Mouse (Mus musculus) lung, adult 2 months (tissue): ENCODE results near the gene Kcnc2. TPM values are rescaled to one million over a fixed set of nuclear protein-coding genes. Genes with fewer than 3 reads are reported as not detected.

Experiments
- DNase-seq: peaks from one replicate; pipeline ENCODE4 v3.0.0; 2022
- H3K4me1 ChIP-seq: fragments of 200-500 bp; 2 replicates; pipeline ENCODE4 v1.6.1; 2011; ENCODE audit warnings: low read length; ENCODE audit not compliant: control insufficient read depth, insufficient read depth
- H3K4me3 ChIP-seq: fragments of 200-500 bp; replicated peaks from 2 replicates; pipeline ENCODE3; 2011; ENCODE audit warnings: low read depth, mild to moderate bottlenecking, control low read depth, low read length; ENCODE audit errors: extremely low read depth
- CTCF ChIP-seq: fragments of 200-500 bp; IDR thresholded peaks from 2 replicates; pipeline ENCODE4 v1.5.1; 2011; ENCODE audit warnings: mild to moderate bottlenecking, low read length, control low read depth; ENCODE audit not compliant: insufficient read depth
- POLR2A ChIP-seq: fragments of 200-500 bp; IDR thresholded peaks from 2 replicates; pipeline ENCODE4 v1.6.1; 2011; ENCODE audit warnings: low read depth, mild to moderate bottlenecking, control low read depth, low read length, borderline replicate concordance; ENCODE audit errors: extremely low read depth
- WGBS: fragments of 180-500 bp; shearing (Covaris S2); methylation state at CpG from one replicate; pipeline ENCODE4 v1.1.7; 2018; 5-methylcytosine and 5-hydroxymethylcytosine counted together
- polyA plus RNA-seq: library from polyadenylated mRNA; depleted of rRNA; stranded (reverse); fragments of >200 nt; gene quantifications from 2 replicates; pipeline ENCODE4 v1.2.3, GENCODE M21; 2012

Gene Kcnc2
- polyA plus RNA-seq, 1 experiment: 0.14 TPM

DNA sequence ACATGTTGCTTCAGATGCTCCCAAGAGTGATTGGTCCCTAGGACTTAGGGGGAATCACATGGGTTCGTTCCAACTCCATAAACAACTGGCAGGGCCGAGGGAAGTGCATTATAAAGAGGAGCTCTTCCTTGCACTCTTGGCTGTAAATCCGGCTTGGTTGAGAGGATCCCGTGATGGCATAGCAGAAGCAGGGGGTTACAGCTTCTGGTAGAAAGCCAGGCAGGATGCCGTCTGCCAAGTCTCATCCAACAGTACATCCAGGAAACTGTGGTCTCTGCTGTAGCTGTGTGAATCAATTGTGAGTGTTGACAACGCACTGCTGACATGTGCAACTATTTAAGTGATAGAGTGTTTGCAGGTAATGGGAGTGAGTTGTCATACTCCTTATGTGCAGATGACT lies 107.5 kb downstream of the Kcnc2 start:
- WGBS: 57% methylated on average over 6 of the region's 6 CpGs
- Histone ChIP-seq H3K4me3 (no peak overlapping the region), H3K4me1 (no peaks in the 10 kb centered on the region)
- DNase-seq: no peak
- no peak for TF ChIP-seq CTCF
- TF ChIP-seq POLR2A: no peak

DNA sequence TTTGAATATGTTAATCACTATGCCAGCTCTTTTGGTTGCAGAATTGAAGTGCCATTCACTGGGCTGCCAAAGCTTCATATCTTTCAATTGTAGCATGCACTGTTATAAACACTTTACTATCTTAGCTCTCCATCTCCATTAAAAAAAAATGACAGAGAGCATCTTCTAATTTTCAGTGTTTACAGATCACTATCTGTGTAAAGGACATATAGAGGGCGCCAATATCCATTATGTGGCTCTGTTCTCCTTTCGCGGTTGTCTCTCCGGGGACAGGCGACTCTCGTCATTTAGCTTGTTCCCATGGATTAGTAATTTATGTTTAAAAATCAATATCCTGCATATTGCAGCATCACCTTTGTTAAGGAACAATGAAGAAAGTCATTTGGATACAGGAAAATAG lies 109.7 kb downstream of the Kcnc2 start:
- no peak for DNase-seq
- 83% methylated on average over 6 of the region's 6 CpGs for WGBS
- no peaks in the 10 kb centered on the region for H3K4me1 ChIP-seq
- TF ChIP-seq CTCF: no peak
- no peak for TF ChIP-seq POLR2A
- H3K4me3 ChIP-seq: no peak overlapping the region

DNA sequence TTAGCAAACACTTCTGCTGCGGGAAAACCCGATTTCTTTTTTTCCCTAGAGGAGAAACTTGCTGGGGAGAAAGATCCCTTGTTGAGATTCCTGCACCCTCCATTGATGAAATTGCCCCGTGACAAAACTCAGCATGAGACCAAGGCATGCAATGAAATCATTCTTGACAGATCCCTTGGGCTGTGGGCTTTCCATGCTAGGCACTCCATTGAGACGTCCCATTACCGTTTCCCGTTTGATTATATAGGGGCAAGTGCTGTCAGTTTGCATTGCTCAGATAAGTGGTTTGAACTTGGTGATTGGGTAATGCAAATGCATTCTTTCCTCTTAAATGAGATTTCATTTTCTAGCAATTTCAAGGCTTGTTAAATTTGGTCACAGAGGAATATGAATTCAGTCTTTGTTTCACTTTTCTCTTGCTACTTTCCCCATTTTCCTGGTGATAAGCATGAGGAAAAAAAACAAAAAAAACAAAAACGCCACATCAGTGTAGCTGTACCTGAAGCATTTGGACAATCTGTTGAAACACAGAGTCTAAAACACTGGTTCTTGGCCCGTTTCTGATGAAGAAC lies 123.6 kb downstream of the Kcnc2 start:
- WGBS: 59% methylated on average over 8 of the region's 8 CpGs
- H3K4me3 ChIP-seq: no peak overlapping the region
- TF ChIP-seq CTCF: no peak
- TF ChIP-seq POLR2A: no peak

GRCm38 (mm10) chr10:112397194-112397593 lies 126.3 kb downstream of the Kcnc2 start:
- Histone ChIP-seq H3K4me3 (no peak overlapping the region), H3K4me1 (no peaks in the 10 kb centered on the region)
- no peak for TF ChIP-seq POLR2A
- TF ChIP-seq CTCF: no peak
- no peak for DNase-seq
- 44% methylated on average over 2 of the region's 2 CpGs for WGBS

More for the DNA sequence above, 123.6 kb downstream of the Kcnc2 start:
- H3K4me1 ChIP-seq: no peaks in the 10 kb centered on the region
- DNase-seq: no peak

- TF ChIP-seq POLR2A (no peak), CTCF (no peak)
- Histone ChIP-seq H3K4me3 (no peak overlapping the region), H3K4me1 (no peaks in the 10 kb centered on the region)
- DNase-seq: no peak
- 77% methylated on average over 9 of the region's 9 CpGs for WGBS
Measured at GRCm38 (mm10) chr10:112400591-112401404, 129.9 kb downstream of the Kcnc2 start.

DNA sequence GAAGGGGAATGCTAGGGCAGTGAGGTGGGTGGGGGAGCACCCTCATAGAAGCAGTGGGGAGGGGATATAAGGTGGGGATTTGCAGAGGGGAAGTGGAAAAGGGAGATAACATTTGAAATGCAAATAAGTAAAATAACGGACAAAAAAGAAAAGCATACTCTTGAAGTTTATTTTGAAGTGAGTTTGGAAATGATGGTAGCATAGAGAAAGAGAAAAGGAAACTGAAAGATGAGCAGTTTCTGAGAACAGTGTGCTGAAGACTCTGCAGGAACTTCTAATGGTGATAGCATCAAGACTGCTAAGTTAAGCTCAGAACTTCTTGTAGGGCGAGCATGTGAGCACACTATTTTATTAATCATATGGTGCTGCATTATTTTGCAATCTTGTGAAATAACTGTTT lies 138.6 kb downstream of the Kcnc2 start:
- H3K4me3 ChIP-seq: no peak overlapping the region
- DNase-seq: no peak
- 64% methylated on average over 2 of the region's 2 CpGs for WGBS
- TF ChIP-seq POLR2A (no peak), CTCF (no peak)
- no peaks in the 10 kb centered on the region for H3K4me1 ChIP-seq

DNA sequence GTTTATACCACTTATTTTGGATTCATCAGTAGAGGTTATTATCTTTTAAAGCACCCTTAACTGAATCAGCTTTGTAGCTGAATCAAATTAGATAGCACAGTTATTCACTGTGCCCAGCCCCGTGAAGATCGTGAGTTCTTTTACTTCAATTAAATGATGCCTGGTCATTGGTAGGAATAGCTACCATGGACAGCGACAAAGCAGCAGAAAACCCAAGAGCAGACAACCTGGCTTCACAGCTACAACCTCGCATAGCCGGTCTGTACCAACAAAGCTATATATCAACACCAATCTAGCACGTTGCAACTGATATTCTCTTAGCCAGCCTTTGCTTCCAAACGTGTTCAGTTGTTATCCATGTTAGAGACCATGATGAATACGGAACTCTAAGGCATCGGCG lies 152.4 kb downstream of the Kcnc2 start:
- no peaks in the 10 kb centered on the region for H3K4me1 ChIP-seq
- 57% methylated on average over 10 of the region's 10 CpGs for WGBS
- no peak for DNase-seq
- no peak overlapping the region for H3K4me3 ChIP-seq
- TF ChIP-seq CTCF: no peak
- no peak for TF ChIP-seq POLR2A

DNA sequence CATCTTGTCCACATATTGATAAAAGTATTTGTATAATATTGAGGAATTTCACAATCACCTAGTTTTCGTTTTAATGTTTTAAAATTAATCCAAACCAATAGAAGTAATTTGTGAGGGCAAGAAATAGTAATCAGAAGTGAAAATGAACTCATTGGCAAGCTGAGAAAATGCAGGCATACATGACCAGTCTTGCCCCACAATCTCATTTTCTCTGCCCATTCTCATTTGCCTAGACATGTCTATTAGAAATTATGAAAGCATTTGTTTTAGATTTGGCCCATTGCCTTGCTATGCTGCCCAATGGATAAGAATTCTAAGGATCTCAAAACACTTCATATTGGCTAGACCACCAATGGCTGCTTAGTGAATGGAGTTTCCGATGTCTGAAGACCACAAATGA lies 166.0 kb downstream of the Kcnc2 start:
- Histone ChIP-seq H3K4me3 (no peak overlapping the region), H3K4me1 (no peaks in the 10 kb centered on the region)
- 69% methylated on average over 2 of the region's 2 CpGs for WGBS
- TF ChIP-seq POLR2A: no peak
- no peak for TF ChIP-seq CTCF
- DNase-seq: no peak

DNA sequence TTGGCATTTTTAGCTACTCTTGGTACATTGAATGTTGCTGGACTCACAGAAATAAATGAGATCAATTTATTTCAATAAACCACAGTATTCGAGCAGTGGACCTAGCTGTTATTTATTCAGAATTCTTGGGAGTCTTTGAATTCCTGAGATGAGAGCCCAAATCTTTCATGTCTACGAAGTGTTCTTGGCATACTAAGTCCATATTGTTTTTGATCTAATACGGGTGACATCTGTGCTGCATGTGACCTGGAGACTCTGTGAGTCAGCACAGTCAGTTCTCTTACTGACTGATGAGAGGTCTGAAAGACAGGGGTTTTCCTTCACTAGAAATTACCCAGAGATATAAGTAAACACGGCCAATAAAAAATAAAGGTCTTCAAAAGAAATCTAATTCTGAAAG lies 173.7 kb downstream of the Kcnc2 start:
- TF ChIP-seq POLR2A (no peak), CTCF (no peak)
- no peak overlapping the region for H3K4me3 ChIP-seq
- H3K4me1 ChIP-seq: no peaks in the 10 kb centered on the region
- WGBS: 59% methylated on average over 4 of the region's 4 CpGs
- no peak for DNase-seq

DNA sequence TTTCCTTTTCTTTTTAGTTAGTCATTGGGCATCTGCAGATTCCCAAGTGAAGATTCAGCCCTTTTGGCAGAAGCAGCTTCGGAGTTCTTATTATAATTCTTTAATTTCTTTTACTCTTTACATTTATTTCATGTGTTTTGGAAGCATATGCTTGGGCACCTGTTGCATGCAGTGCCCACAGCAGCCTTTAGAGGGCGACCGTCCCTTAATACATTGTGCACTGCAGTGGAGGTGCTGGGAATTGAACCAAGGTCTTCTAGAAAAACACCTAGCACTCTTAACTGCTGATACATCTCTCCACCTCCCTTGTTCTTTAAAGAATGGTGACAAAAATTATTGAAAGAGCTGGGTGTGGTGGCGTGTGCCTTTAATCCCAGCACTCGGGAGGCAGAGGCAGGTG lies 180.0 kb downstream of the Kcnc2 start:
- 80% methylated on average over 5 of the region's 5 CpGs for WGBS
- no peak overlapping the region for H3K4me3 ChIP-seq
- no peaks in the 10 kb centered on the region for H3K4me1 ChIP-seq
- DNase-seq: no peak
- TF ChIP-seq POLR2A (no peak), CTCF (no peak)

- 72% methylated on average over 6 of the region's 6 CpGs for whole genome bisulfite sequencing
- no peak for TF ChIP-seq CTCF
- no peak for TF ChIP-seq POLR2A
- Histone ChIP-seq H3K4me3 (no peak overlapping the region), H3K4me1 (no peaks in the 10 kb centered on the region)
- no peak for DNase-seq
Measured at GRCm38 (mm10) chr10:112468689-112469384, 197.9 kb downstream of the Kcnc2 start.
